Mouse (Mus musculus) bone marrow, adult 2 months (tissue): ENCODE measurements around the gene Acad10.

Experiments used
- CTCF ChIP-seq: fragments of 200-500 bp; IDR thresholded peaks from 2 replicates; pipeline ENCODE4 v1.5.1; 2011; ENCODE audit warnings: low read length, control low read depth; ENCODE audit not compliant: control insufficient read depth, insufficient read depth
- POLR2A ChIP-seq: fragments of 200-500 bp; IDR thresholded peaks from 2 replicates; pipeline ENCODE4 v1.6.1; 2011; ENCODE audit warnings: low read depth, mild to moderate bottlenecking, control low read depth, low read length, borderline replicate concordance; ENCODE audit not compliant: control insufficient read depth

- TF ChIP-seq CTCF (no peak), POLR2A (no peak)
These were observed 25.6 kb downstream of the Acad10 start for GRCm38 (mm10) chr5:121634668-121635067.
